Mouse (Mus musculus): ENCODE data around the gene Eml1. TPM values are rescaled to one million over a fixed set of nuclear protein-coding genes. Genes with fewer than 3 reads are reported as not detected.
"Not testable (repeated sequence)": the region's sequence is repeated elsewhere in the genome, so short reads cannot be mapped to it uniquely, and the experiment has no call there.

The Eml1 gene
- total RNA-seq, 2 experiments from 2014 or later = 84.7 to 109 TPM

DNA sequence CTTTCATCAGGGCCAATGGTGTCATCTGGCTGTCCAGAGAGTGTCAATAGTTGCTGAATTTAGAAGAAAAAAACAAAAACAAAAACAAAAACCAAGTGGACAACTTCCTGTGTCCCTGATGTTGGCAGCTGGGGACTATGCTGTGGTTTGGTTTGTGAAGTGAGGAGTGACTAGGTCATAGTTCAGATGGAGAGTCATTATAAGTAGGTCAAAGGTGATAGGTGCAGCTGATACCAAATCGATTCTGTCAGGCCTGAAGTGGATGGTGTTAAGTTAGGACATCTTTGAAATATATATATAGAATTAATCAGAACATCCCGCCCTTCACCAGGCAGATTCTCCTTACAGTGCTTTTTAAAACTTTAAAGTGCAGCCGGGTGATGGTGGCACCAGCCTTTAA is 103.7 kb downstream of the Eml1 start:
- no peak for DNase-seq

DNA sequence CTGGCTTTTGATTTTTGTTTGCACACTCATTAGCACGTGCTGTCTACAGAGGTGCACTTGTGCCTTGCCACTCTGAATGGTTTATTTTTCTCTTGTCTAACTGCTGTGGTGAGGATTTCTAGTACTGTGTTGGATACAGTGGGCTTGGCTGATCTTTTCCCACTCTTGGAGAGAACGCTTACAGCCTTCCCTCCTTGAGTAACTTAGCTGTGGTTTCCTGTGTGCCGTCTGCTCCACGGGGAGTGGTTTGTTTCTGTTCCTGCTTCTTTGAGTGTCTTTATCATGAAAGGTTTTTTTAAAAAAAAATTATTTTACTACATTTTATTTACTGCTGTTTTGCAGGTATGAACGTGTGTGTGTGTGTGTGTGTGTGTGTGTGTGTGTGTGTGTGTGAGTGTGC is 108.0 kb downstream of the Eml1 start:
- no peak for DNase-seq

DNA sequence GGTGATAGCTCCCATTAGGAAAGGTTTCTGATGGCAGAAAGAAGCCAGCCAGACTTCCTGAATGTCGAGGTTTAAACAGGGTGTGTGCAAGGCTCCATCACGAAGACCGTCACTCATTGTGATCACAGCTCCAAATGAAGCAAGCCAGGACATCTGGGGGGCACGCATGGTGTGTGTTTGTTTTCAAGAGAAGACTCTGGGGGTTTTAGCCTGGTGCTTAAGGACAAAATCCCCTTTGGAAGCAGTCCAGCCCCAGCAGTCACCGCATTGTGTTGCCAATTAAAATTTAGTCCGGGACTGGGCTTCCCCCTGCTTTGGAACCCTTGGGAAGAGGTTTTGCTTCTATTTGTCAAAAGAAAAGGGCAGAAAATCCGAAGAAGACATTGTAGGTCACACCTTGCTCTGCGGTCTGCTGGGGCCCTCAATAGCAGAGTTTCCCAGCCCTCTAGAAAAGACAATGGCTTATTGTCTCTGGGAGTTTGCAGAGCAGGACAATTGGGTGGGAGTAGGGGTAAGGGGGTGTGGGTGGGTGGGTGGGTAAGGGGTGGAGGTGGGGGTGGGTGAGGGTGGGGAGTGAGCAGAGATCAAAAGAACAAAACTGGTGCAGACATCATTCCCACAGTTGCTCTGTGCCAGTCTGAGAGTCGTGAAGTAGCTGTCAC is 110.1 kb downstream of the Eml1 start:
- DNase-seq = no peak

DNA sequence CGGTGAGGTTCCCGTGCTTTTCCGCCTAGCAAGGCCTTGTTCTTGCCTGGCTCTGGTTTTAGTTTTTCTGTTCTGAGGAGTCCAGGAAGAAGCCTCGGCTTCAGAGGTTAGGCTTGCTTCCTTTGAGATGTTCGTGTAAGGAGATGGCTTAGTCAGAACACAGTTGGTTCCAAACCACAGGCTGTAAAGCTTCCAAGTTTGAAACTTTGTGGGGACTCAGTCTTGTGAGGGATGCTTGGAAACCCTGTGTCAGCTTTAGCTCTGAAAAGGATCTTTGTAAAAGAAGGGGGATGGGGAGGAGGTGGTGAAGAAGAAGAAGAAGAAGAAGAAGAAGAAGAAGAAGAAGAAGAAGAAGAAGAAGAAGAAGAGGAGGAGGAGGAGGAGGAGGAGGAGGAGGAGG is 118.3 kb downstream of the Eml1 start:
- no peak for DNase-seq

DNA sequence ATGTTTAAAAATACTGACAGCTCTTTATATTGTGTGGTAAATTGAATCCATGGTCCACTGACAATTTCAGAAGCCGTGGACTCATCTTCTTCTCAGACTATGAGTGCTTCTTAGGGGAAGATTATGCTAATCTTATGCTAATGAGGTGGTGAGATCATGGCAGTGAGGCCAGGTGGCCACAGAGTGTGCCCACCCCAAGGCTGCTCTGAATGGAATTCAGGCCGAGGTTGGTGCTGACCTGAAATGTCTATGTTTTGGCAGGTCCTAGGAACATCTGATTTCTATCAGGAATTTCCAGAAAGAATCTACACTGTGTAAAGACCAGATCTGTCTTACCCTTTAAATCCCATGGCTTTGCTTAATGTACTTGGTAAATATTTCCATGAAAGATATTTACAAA is 119.0 kb downstream of the Eml1 start:
- DNase-seq = no peak

DNA sequence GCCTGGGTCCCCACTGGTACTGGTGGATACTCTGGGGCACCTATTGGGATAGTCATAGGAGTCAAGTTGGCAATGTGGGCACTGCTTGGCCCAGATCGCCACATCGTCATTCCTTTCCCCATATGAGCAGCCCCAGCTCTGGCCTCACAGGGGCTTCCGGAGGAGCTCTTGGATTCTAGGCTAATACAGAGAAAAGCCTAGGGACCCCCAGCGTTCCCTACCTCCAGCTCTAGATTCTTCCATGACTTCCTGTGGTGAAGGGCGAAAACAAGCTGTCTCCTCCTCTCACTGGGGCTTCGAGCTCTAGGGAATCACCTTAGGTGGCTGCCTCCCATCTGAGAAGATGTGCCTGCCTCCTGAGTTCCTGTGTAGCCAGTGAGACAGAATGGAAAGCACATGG is 119.6 kb downstream of the Eml1 start:
- DNase-seq = no peak

DNA sequence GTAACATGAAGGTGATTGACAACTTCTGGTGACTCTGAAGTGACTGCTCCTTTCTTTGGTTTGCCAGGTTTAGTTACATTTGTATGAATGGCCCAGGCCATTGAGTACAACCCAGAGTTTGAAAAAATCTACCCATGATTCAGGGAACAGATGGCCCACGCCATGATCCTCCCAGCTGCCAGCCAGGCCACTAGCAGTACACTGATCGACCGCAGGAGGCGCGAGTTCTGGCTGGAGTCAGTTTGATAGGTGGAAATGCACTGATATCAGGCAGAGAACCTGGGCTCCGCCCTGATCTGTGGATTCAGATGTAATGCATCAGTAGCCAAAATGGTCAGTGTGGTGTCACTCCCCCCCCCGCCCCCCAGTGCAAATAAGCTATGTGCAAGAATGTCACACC is 120.2 kb downstream of the Eml1 start:
- no peak for DNase-seq

DNA sequence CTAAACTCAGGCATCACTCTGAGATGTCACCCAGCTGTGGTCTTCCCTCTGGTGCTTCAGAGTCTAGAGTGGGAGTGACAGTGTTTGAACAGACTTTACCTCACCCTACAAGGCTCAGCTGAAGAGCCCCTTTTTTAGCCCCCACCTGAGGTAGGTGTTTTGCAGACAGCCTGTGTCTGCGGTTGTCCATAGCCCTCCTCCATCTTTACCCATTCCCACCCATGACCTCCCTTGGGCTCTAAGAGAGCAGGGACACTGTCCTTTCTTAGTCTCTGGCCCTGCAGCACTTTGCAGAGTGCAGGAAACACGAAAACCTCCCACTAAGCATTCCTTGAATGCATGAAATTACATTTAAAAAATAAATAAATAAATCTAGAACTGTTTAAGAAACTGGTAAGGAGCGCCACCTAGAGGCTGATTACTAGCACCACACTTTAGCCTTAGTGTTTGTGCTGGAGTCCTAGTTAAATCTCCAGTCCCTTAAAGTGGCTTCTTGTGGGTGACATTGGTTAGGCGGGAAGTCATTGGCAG is 123.3 kb downstream of the Eml1 start:
- no peak for DNase-seq

DNA sequence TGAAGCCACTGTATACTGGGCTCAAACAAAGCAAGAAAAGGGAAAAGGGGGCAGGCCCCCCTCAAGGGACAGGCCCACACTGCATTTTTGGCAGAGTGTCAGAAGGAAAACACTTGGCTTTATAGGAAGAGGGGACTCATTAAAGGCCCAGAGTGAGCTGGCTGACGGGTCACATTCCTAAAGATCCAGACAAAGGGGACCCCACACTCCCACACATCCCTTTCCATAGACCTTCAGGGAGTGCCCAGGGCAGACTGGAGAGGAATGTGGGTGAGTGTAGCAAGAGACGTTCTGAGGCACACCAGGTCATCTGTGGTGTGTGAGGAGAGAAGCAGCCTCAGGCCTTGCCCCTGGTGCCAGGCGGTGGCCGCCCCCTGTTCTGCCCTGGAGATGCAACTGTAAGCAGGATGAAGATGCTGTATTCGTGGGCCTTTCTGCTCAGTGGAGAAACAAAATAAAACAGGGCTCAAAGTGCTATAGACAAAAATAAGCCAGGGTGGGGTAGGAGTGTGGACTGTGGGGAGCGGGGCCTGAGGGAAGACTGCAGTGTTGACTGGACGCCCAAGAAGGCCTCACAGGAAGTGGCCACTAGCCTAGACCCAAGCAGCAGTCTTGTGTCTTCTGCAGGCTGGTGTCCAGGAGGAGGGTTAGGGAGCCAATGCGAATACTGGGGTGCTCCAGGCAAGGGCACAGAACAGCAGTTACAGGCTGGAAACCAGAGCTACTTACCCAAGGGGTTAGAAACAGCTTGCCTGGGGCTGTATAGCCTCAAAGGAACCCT is 124.9 kb downstream of the Eml1 start:
- DNase-seq = peak; percentile 48

DNA sequence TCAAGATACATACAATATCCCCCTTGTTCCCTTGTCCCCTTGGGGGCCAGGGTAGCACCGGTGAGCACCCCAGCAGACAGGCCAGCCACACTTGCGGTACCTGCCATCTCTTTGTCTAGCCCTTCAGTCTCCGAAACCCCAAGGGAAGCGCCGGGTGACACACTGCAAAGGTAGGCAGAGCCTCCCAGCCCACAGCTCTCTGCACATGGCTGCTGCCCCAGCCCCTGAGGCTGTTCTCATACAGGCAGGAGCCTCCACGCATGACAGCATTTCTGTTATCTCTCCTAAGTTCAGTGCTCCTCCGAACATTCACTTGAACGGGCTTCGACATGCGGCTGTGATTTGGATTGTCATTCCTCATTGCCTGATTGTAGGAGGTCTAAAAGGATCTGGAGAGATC is 132.3 kb downstream of the Eml1 start:
- DNase-seq = no peak

DNA sequence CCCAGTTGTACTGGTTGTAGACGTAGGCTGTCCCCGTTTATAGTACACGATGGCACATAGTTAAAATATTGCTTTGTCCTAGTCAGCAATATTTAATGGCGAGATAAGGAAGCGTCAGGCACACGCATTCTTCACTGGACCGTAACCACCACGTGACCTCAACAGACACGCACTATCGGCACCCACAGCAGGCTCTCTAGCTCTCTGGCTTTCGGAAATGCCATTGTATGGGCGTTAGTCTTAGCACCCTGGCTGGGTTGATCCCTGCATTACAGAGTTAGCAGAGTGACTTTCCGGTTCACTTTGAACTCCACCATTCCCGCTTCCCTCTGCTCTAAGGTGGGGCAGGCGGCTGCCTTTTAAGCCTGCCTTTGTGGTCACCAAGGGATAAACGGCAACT is 132.8 kb downstream of the Eml1 start:
- no peak for DNase-seq

DNA sequence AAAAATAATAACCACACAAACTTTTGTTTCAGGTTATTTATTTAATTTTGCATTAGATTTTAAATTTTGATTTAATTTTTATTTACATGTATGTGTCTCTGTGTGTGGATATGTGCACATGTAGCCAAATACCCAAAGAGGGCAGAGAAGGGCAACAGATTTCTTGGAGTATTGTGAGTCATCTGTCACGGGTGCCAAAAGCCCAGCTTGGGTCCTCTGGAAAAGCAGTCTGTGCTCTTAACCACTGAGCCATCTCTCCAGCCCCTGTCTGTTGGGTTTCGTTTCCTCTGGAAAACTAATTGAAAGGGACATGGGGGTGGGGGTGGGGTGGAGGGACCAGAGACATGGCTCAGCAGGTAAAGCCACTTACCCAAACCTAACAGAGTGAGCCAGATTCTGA is 135.1 kb downstream of the Eml1 start:
- no peak for DNase-seq

DNA sequence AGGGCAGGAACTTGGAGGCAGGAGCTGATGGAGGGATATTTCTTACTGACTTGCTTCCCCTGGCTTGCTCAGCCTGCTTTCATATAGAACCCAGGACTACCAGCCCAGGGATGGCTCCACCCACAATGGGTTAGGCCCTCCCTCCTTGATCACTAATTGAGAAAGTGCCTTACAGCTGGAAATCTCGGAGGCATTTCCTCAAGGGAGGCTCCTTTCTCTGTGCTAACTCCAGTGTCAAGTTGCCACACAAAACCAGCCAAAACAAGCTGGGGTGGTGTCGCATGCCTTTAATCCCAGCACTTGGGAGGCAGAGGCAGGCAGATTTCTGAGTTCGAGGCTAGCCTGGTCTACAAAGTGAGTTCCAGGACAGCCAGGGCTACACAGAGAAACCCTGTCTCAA is 136.3 kb downstream of the Eml1 start:
- DNase-seq = not testable (repeated sequence)

DNA sequence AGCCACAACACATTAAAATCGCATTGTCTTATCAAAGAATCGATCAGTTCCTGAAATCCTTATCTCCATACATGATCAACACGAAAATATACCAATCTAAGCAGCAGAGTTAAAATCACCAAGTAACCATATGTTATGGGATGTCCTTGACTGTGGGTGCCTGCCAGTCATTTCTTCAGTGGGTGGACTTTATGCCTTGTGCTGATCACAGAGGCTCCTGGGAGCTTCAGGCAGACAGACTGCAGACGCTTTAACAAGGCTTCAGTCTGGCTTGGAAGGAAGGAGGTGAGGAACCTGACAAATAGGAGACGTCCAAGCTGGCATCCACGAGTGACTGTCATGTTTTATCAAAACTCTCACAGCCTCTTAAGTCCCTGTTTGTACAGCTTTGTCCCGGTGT is 139.8 kb downstream of the Eml1 start:
- no peak for DNase-seq

DNA sequence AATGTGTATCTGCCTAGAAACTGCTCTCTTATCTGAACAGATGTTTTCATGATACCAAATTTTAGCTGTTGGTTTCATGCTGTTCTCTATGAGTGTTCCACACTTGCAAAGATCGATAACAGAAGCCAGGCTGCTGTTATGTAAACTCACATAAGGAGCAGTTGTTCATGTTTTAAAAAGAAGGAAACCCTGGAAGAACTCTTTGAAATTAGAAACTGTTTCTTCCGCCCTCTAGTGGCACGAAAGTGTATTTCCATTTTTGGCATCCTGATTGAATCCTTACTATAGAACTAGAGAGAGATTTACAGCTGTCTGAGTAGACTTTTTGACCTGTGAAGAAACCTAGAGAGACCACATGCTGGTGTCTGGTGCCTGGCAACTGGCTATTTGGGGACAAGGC is 140.3 kb downstream of the Eml1 start:
- no peak for DNase-seq

DNA sequence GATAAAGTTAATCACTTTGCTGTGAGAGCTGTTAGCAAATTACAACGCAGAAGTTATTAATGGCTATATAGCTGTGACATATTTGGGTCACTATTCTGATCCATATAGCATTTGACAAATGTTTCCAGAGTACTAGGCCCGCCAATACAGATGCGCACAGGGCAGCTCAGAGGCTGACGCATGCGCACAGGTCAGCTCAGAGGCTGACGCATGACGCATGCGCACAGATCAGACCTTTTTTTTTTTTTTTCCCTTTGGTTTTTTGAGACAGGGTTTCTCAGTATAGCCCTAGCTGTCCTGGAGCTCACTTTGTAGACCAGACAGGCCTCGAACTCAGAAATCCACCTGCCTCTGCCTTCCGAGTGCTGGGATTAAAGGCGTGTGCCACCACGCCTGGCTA is 144.7 kb downstream of the Eml1 start:
- DNase-seq = no peak

DNA sequence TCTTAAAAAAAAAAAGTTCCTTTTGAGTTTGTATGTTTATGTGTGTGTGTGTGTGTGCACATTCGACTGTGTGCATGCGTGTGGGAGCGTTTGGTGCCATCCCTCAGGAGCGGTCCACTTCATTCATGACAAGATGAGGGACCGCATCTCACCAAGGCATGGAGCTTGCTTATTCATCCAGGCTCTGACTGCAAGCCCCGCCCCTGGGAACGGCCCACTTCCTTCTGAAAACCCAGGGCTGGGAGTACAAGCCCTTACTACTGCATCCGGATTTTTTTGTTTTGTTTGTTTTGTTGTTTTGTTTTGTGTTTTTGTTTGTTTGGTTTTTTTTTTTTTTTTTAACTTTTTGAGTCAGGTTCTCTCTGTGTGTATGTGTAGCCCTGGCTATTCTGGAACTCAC is 148.6 kb downstream of the Eml1 start:
- no peak for DNase-seq

DNA sequence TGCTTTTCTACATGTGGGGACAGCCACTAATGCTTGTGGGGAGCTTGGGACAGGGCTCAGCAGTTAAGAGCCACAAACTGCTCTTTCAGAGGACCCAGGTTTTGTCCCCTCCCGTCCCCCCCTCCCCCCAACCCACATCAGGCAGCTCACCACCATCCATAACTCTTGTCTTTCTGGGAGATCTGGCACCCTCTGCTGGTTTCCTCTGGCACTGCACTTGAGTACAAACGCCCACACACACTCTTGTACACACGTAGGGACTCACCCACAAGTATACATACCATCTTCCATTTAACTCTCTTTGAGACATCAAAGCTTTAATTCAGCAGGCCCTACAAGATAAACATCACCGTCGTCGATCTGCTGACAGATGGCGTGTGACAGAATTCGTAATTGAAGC is 158.5 kb downstream of the Eml1 start:
- DNase-seq = no peak

DNA sequence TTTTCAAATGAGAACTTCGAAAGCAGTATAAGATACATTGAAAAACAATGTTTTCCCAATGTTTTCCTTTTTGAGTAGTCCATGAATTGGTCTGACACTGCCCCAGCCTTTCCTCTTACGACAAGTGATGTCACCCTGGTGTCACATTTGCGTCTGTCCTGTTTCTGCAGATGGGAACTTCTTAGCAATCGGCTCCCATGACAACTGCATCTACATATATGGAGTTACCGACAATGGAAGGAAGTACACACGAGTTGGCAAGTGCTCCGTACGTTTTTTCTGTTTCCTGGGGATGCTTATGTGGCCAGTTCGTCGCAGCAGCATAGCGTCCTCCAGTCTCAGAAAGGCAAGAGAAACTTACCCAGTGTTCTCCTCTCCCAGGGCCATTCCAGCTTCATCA is 163.7 kb downstream of the Eml1 start:
- no peak for DNase-seq

DNA sequence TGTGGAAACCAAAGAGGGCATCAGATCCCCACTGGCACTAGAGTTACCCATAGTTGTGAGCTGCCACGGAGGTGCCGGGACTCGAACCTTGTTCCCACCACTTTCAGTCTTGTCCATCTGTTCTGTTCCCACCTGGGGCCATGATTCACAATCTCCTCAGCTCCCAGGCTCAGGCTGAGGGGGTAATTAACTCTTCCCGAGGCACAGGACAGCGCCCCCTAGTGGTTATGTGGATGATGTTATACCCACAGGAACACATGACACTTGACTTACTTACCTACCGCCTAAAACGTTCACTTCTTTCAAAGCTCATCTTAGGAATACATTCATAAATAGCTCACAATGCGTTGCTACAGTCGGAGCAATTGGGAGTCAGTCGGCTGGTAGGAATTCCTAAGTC is 165.7 kb downstream of the Eml1 start:
- DNase-seq = no peak

DNA sequence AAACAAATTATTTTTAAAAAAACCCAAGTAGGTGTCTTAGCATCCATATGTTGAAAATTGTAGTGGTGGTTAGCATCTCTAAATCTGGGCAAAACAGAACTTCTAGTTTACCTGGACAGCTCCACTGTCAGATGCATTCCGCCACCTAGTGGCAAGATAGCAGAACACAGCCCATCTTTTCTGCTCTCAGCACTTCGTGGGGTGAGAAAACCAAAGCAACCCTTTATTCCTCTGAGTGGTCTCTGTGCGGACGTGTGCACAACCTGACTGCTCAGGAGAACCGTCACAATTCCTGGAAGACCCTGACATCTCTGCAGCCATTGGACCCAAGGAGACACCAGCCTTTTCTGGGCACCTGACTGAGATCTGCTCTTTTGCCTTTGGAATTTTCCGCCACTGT is 170.3 kb downstream of the Eml1 start:
- DNase-seq = no peak

DNA sequence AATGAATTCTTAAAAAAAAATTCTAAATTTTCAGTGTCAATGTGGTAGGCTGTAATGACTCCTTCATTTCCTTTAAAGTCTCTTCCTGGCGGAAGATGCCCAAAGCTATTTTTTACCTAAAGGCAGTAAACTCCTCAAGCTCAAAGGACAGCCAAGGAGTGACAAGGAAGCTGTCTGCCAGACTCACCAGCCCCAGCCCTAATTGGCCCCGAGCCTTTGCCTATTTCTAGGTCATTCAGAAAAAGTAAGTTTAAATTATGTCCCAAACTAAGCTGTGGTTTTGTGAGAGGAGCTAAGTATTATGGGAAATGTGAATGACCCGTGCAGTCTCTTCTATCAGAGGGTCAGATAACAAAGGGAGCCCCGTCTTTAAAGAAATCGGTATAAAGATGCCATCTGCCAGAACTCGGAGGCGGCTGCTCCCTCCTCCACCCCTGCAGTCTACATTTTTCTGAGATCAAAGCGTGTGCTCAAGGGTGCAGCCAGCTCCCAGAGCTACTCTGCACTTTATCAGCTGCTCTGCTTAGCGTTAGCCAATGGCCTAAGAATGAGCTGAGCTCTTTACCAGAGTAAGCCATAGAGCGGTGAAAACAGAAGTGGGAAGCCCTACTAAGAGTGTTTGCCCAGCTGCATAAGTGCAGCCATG is 175.9 kb downstream of the Eml1 start:
- DNase-seq = no peak

DNA sequence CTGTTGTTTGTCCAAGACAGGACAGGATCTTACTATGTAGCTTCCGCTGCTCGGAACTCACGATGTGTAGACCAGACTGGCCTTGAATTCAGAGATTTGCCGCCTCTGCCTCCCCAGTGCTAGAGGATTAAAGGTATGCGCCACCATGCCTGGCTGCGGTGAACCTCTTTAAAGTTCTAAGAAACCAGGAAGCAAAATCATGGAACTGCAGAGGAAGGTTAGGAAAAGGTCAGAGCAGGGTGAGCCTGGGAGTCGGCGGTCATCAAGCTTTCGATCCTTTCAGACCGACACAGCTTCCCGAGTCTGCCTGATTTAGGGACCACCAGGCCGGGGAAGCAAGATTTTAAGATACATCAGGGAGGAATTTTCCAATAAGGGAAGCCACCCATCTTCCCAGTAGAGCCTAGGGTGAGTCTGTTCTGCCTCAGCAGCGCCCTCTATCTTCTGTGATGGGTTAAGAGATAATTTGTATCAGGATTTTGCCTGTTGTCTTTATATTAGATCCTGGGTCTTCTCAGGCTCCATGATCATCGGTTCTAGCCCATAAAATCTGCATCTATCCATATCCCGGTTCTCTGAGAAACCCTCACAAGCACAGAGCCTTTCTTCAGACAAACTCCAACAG is 176.6 kb downstream of the Eml1 start:
- no peak for DNase-seq

Measured in gastrocnemius, postnatal 25 days (tissue).